Mouse (Mus musculus): ENCODE measurements around the gene Sptssb.

Gene Sptssb

GRCm38 (mm10) chr3:69859858-69860588 lies at the start of gene Sptssb:
Gene Sptssb, minus strand, starts transcription at chr3:69859940.
- no peak for DNase-seq (ENCODE audit: low read depth, low spot score)

GRCm38 (mm10) chr3:69908074-69908473 lies 48.3 kb upstream of the Sptssb start:
- no peak for DNase-seq (ENCODE audit: low read depth, low spot score)

GRCm38 (mm10) chr3:69907564-69907963 lies 47.8 kb upstream of the Sptssb start:
- DNase-seq (ENCODE audit: low read depth, low spot score): no peak

- DNase-seq (ENCODE audit: low read depth, low spot score): no peak
Measured at GRCm38 (mm10) chr3:69902787-69903477, 43.2 kb upstream of the Sptssb start.

DNA sequence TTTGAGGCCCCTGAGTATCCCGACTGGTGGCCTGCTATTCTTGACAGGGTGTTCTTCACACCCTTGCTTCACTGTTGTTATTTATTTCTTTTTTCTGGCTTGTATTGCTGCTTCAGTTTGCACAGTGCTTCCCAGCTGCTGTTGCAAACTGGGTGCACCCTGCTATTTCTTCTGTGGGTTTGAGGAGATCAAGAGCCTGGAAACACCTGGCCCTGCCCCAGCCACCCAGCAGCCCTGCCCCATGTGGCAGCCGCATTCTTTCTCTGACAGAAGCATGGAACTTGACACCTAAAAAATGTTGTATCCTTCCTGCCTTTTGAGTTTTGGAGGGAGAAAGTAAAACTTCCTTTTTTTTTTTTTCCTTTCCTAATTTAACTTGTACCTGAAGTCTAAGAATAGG lies 42.6 kb upstream of the Sptssb start:
- no peak for DNase-seq (ENCODE audit: low read depth, low spot score)

DNA sequence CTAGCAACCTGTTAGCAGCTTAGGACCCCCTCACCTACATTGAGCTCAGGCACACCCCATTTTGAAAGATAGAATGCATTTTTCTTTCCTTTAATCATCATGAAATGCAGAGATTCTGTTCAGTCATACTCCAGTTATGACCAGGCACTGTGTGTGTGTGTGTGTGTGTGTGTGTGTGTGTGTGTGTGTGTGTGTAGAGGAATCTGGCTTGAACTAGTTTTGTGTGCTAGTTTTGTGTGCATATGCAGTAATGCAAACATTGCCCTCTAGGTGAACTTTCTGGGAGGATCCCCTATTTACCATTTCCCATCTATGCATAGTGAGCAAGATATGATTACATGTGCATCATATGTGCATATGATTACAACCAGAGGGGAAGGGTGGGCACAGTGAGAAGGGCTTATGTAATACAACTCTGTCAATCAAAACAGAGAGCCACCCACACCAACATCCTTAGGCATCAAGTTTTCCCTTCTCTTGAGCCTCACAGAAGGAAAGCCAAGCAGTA lies 42.2 kb upstream of the Sptssb start:
- no peak for DNase-seq (ENCODE audit: low read depth, low spot score)

- DNase-seq (ENCODE audit: low read depth, low spot score): no peak
Measured at GRCm38 (mm10) chr3:69900335-69900734, 40.6 kb upstream of the Sptssb start.

- no peak for DNase-seq (ENCODE audit: low read depth, low spot score)
Measured at GRCm38 (mm10) chr3:69897917-69898594, 38.3 kb upstream of the Sptssb start.

GRCm38 (mm10) chr3:69895516-69895915 lies 35.8 kb upstream of the Sptssb start:
- no peak for DNase-seq (ENCODE audit: low read depth, low spot score)

- DNase-seq (ENCODE audit: low read depth, low spot score): no peak
Measured at GRCm38 (mm10) chr3:69892187-69893094, 32.7 kb upstream of the Sptssb start.

GRCm38 (mm10) chr3:69885866-69886265 lies 26.1 kb upstream of the Sptssb start:
- DNase-seq (ENCODE audit: low read depth, low spot score): no peak

GRCm38 (mm10) chr3:69883710-69884109 lies 24.0 kb upstream of the Sptssb start:
- no peak for DNase-seq (ENCODE audit: low read depth, low spot score)

GRCm38 (mm10) chr3:69877538-69877937 lies 17.8 kb upstream of the Sptssb start:
- no peak for DNase-seq (ENCODE audit: low read depth, low spot score)

DNA sequence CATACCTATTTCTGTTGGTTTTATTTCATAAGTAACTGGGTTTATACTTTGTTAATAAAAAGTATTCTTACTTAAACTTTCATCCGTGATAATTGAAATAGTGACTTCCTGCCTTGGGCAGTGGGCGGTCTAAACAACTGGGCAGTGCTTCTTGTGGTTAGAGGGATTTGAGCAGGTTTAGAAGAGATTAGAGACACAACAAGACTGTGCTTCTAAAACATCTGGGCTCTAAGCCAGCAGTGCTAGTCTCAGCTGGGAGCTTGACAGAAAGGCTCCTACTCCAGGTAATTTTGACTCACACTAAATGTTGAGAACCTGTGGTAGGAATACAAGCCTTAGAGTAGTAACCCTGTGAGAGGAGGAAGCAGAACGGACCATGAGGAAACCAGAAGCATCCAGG lies 15.0 kb upstream of the Sptssb start:
- no peak for DNase-seq (ENCODE audit: low read depth, low spot score)

DNA sequence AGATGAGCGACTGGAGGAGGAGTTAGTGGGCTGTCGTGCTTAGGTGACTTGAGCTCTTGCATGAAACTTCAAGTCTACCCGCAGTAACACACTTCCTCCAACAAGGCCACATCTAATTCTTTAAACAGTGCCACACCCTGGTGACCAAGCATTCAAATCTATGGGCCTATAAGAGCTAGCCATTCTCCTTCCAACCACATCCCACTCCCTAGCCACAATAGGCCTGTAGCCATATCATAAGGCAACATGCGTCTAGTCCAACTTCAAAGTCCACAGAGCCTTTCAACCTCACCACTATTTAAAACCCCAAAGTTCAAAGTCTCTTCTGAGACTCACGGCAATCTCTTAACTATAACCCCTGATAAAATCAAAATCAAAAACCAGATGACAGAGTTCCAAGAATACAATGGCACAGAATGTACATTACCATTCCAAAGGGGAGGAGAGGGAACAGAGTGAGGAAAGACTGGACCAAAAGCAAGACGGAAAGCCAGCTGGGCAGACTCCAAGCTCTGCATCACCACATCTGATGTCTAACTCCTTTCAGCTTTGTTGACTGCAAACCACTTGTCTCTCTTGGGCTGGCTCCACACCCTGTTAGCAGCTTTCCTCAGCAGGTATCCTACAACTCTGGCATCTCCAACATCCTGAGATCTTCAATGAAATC lies 13.1 kb upstream of the Sptssb start:
- no peak for DNase-seq (ENCODE audit: low read depth, low spot score)

GRCm38 (mm10) chr3:69871174-69871573 lies 11.4 kb upstream of the Sptssb start:
- DNase-seq (ENCODE audit: low read depth, low spot score): no peak

GRCm38 (mm10) chr3:69869702-69870101 lies 10.0 kb upstream of the Sptssb start:
- no peak for DNase-seq (ENCODE audit: low read depth, low spot score)

DNA sequence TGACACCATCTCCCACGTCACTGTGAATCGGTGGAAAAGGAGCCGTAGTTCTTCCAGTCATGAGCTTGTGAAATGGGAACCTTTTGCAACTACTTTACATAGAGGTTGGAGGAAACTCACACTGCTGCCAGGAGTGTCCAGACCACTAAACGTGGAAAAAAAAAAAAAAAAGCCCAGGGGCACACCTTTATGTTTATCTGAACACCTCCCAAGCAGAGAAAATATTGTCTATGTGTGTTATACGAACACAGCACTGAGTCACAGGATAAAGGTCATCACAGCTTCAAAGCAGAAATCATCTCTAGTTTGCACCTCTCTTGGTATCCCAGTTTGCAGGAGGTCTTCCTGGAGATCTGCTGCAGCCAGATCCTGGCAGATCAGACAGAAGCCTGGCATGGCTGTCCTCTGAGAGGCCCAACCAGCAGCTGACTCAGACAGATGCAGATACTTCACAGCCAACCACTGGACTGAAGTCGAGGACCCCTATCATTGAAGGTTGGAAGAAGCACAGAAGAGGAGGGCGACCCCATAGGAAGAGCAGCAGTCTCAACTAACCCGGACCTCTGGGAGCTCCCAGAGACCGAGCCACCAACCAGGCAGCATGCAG lies 2.2 kb upstream of the Sptssb start:
- DNase-seq (ENCODE audit: low read depth, low spot score): no peak

- peak; percentile 25 for DNase-seq (ENCODE audit: low read depth, low spot score)
Measured at GRCm38 (mm10) chr3:69860589-69861521, 1.1 kb upstream of the Sptssb start.
